Mouse (Mus musculus): Measurements from ENCODE around the gene Sirt2. TPM values are rescaled to one million over a fixed set of nuclear protein-coding genes. Genes with fewer than 3 reads are reported as not detected.

Sirt2 gene
- 116 and 128 TPM in 2 replicates for polyA plus RNA-seq (2012; rRNA removed; ENCODE audit: low replicate concordance)

GRCm38 (mm10) chr7:28766173-28766879 lies at the start of gene Sirt2:
Gene Sirt2 (plus strand): TSS chr7:28766735.

GRCm38 (mm10) chr7:28741709-28742438 lies 24.7 kb upstream of the Sirt2 start, which contains the start of the genes Mrps12 and Sars2:
Gene Mrps12 (minus strand): TSS chr7:28741820.
Gene Sars2 (plus strand): TSS chr7:28741992.

GRCm38 (mm10) chr7:28756079-28756478 lies 10.5 kb upstream of the Sirt2 start, which contains the start of gene Ccer2:
Gene Ccer2 (plus strand): TSS chr7:28756174.

GRCm38 (mm10) chr7:28767462-28767965 lies 979 bp downstream of the Sirt2 start, which contains the start of gene Nfkbib:
Gene Nfkbib (minus strand): TSS chr7:28767512.

GRCm38 (mm10) chr7:28788307-28789195 lies 22.0 kb downstream of the Sirt2 start, which contains the start of gene Rinl:
Gene Rinl (plus strand): TSS chr7:28788969.

GRCm38 (mm10) chr7:28808221-28808941 lies 41.8 kb downstream of the Sirt2 start, which contains the start of gene Hnrnpl:
Gene Hnrnpl (plus strand): TSS chr7:28808541.

GRCm38 (mm10) chr7:28824941-28825685 lies 58.6 kb downstream of the Sirt2 start, which contains the start of gene Ech1:
Gene Ech1 (plus strand): TSS chr7:28825217.

GRCm38 (mm10) chr7:28833723-28834347 lies 67.3 kb downstream of the Sirt2 start, which contains the start of gene Lgals4:
Gene Lgals4 (plus strand): TSS chr7:28833854.

Other genes with a start within 250 kb of the Sirt2 start
- not detected in 2 replicates for gene Ifnl3, start 243.9 kb upstream of the Sirt2 start, polyA plus RNA-seq (2012; rRNA removed; ENCODE audit: low replicate concordance)
- gene Sycn, start 225.8 kb upstream of the Sirt2 start, polyA plus RNA-seq (2012; rRNA removed; ENCODE audit: low replicate concordance): 0.76 and 0.83 TPM in 2 replicates
- 0.11 TPM in 1 of 2 replicates, not detected in the other for gene Nccrp1, start 219.5 kb upstream of the Sirt2 start, polyA plus RNA-seq (2012; rRNA removed; ENCODE audit: low replicate concordance)
- 79.8 and 99.2 TPM in 2 replicates for gene Samd4b, start 168.6 kb upstream of the Sirt2 start, polyA plus RNA-seq (2012; rRNA removed; ENCODE audit: low replicate concordance)
- gene Pak4, start 168.6 kb upstream of the Sirt2 start, polyA plus RNA-seq (2012; rRNA removed; ENCODE audit: low replicate concordance): 13.7 and 30.0 TPM in 2 replicates
- gene Acp7, start 135.4 kb upstream of the Sirt2 start, polyA plus RNA-seq (2012; rRNA removed; ENCODE audit: low replicate concordance): not detected in 2 replicates
- 7.1 and 21.8 TPM in 2 replicates for gene Fbxo27, start 73.9 kb upstream of the Sirt2 start, polyA plus RNA-seq (2012; rRNA removed; ENCODE audit: low replicate concordance)
- 1.8 and 6.7 TPM in 2 replicates for gene Fbxo17, start 49.9 kb upstream of the Sirt2 start, polyA plus RNA-seq (2012; rRNA removed; ENCODE audit: low replicate concordance)
- gene Mrps12, start 24.9 kb upstream of the Sirt2 start, polyA plus RNA-seq (2012; rRNA removed; ENCODE audit: low replicate concordance): 65.5 and 68.1 TPM in 2 replicates
- gene Sars2, start 24.7 kb upstream of the Sirt2 start, polyA plus RNA-seq (2012; rRNA removed; ENCODE audit: low replicate concordance): 17.2 and 24.2 TPM in 2 replicates
- not detected in 2 replicates for gene Ccer2, start 10.6 kb upstream of the Sirt2 start, polyA plus RNA-seq (2012; rRNA removed; ENCODE audit: low replicate concordance)
- gene Nfkbib, start 777 bp downstream of the Sirt2 start, polyA plus RNA-seq (2012; rRNA removed; ENCODE audit: low replicate concordance): 31.7 and 33.5 TPM in 2 replicates
- gene Rinl, start 22.2 kb downstream of the Sirt2 start, polyA plus RNA-seq (2012; rRNA removed; ENCODE audit: low replicate concordance): 5.6 and 8.0 TPM in 2 replicates
- 301 and 463 TPM in 2 replicates for gene Hnrnpl, start 41.8 kb downstream of the Sirt2 start, polyA plus RNA-seq (2012; rRNA removed; ENCODE audit: low replicate concordance)
- gene Ech1, start 58.5 kb downstream of the Sirt2 start, polyA plus RNA-seq (2012; rRNA removed; ENCODE audit: low replicate concordance): 516 and 1,100 TPM in 2 replicates
- 29.7 and 44.7 TPM in 2 replicates for gene Lgals4, start 67.1 kb downstream of the Sirt2 start, polyA plus RNA-seq (2012; rRNA removed; ENCODE audit: low replicate concordance)
- 7.4 and 19.9 TPM in 2 replicates for gene Lgals7, start 97.1 kb downstream of the Sirt2 start, polyA plus RNA-seq (2012; rRNA removed; ENCODE audit: low replicate concordance)
- 0.85 and 2.6 TPM in 2 replicates for gene Capn12, start 114.7 kb downstream of the Sirt2 start, polyA plus RNA-seq (2012; rRNA removed; ENCODE audit: low replicate concordance)
- gene Actn4, start 195.6 kb downstream of the Sirt2 start, polyA plus RNA-seq (2012; rRNA removed; ENCODE audit: low replicate concordance): 420 and 464 TPM in 2 replicates
- gene Eif3k, start 215.1 kb downstream of the Sirt2 start, polyA plus RNA-seq (2012; rRNA removed; ENCODE audit: low replicate concordance): 291 and 376 TPM in 2 replicates
- 8.4 and 8.8 TPM in 2 replicates for gene Map4k1, start 215.3 kb downstream of the Sirt2 start, polyA plus RNA-seq (2012; rRNA removed; ENCODE audit: low replicate concordance)